Mouse (Mus musculus) limb, embryonic 14.5 days (tissue): ENCODE results near the gene Parvg. TPM values are rescaled to one million over a fixed set of nuclear protein-coding genes. Genes with fewer than 3 reads are reported as not detected.

Experiments used
- ATAC-seq: fragments of 200-750 bp; cut with Nextera tagmentation; 2 replicates; pipeline ENCODE4 v1.8.0; 2017; ENCODE audit warnings: low read depth, moderate number of reproducible peaks, moderate TSS enrichment; ENCODE audit not compliant: low FRiP score
- DNase-seq: peaks from one replicate; pipeline ENCODE4 v3.0.0-alpha.2; 2015; ENCODE audit warnings: low spot score
- H3K27ac ChIP-seq: fragments of 300-500 bp; sonication (generic); replicated peaks from 2 replicates; pipeline ENCODE4 v1.5.1; 2014; ENCODE audit warnings: low read depth, mild to moderate bottlenecking, low read length, moderate library complexity, mixed read lengths
- H3K27me3 ChIP-seq: fragments of 300-500 bp; sonication (generic); 2 replicates; pipeline ENCODE4 v1.6.1; 2014; ENCODE audit warnings: low read length, mixed read lengths; ENCODE audit not compliant: control insufficient read depth, insufficient read depth
- H3K36me3 ChIP-seq: fragments of 300-500 bp; sonication (generic); 2 replicates; pipeline ENCODE4 v1.6.1; 2014; ENCODE audit warnings: mild to moderate bottlenecking, low read length, moderate library complexity, mixed read lengths; ENCODE audit not compliant: control insufficient read depth, insufficient read depth
- H3K4me1 ChIP-seq: fragments of 300-500 bp; sonication (generic); 2 replicates; pipeline ENCODE4 v1.6.1; 2014; ENCODE audit warnings: antibody characterized with exemption, low read length, mixed read lengths; ENCODE audit not compliant: control insufficient read depth, insufficient read depth
- H3K4me2 ChIP-seq: fragments of 300-500 bp; sonication (generic); replicated peaks from 2 replicates; pipeline ENCODE4 v1.6.1; 2014; ENCODE audit warnings: low read depth, mild to moderate bottlenecking, low read length, moderate library complexity; ENCODE audit not compliant: severe bottlenecking
- H3K4me3 ChIP-seq: fragments of 300-500 bp; sonication (generic); replicated peaks from 2 replicates; pipeline ENCODE4 v1.5.1; 2014; ENCODE audit warnings: low read length
- H3K9ac ChIP-seq: fragments of 300-500 bp; sonication (generic); 2 replicates; pipeline ENCODE4 v1.6.1; 2014; ENCODE audit warnings: mild to moderate bottlenecking, low read depth, low read length, moderate library complexity; ENCODE audit not compliant: severe bottlenecking
- H3K9me3 ChIP-seq: fragments of 300-500 bp; sonication (generic); 2 replicates; pipeline ENCODE4 v1.6.1; 2016; ENCODE audit warnings: low read length; ENCODE audit not compliant: control insufficient read depth
- POLR2A ChIP-seq: fragments of 200-500 bp; IDR thresholded peaks from 2 replicates; pipeline ENCODE4 v1.8.0; 2012; ENCODE audit warnings: inconsistent platforms, mild to moderate bottlenecking, moderate library complexity, borderline replicate concordance; ENCODE audit not compliant: insufficient read depth, insufficient read length; ENCODE audit errors: extremely low read depth
- WGBS: fragments of 180-500 bp; shearing (Covaris S2); extraction: QIAGEN DNeasy Blood & Tissue Kit; methylation state at CpG from one replicate; pipeline ENCODE4 v1.1.7; 2014; 5-methylcytosine and 5-hydroxymethylcytosine counted together
- polyA plus RNA-seq, 2 experiments: library from polyadenylated mRNA; depleted of rRNA in 1 of 2; stranded (reverse) in 1 of 2; unstranded in 1 of 2; fragments of >200 nt; fragmentation: Nextera tagmentation in 1 of 2; extraction: Ambion mirVana in 1 of 2; gene quantifications; 2 replicates each; pipeline versions ENCODE4 v1.2.1 to v1.2.3; 2012 to 2014

Gene Parvg
- polyA plus RNA-seq, 2 experiments = 2.8 to 3.9 TPM

- H3K4me3 ChIP-seq = no peak overlapping the region
- no peak overlapping the region for H3K27ac ChIP-seq
- WGBS = 90% methylated on average over 5 of the region's 5 CpGs
- no peak for ATAC-seq
- no peaks in the 10 kb centered on the region for H3K9me3 ChIP-seq
- no peaks in the 10 kb centered on the region for H3K4me1 ChIP-seq
- no peak overlapping the region for H3K4me2 ChIP-seq
- DNase-seq = no peak
- H3K27me3 ChIP-seq = no peaks in the 10 kb centered on the region
- no peak for TF ChIP-seq POLR2A
- H3K9ac ChIP-seq = no peak overlapping the region
- no peaks in the 10 kb centered on the region for H3K36me3 ChIP-seq
Observed at GRCm38 (mm10) chr15:84291097-84291496, 32.7 kb upstream of the Parvg start.

DNA sequence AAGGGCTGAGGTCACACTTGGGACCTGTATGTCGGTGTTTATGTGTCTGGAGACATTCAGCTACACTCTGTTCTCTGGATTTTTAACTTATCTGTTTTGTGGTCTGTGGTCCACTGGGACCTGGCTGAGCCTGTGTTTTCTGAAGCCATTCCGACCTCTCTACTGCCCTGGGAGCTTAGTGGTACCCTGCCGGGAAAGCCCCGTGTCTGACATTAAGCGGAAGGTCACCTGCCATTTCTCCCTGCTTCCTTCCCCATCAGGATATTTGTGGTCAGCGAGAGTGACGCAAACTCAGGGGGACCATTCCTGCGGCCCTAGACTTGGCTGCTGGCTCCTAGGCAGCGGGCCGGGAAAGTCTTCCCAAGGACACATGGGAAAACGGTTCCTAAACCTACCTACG lies 30.2 kb upstream of the Parvg start:
- H3K27me3 ChIP-seq = no peaks in the 10 kb centered on the region
- no peak for DNase-seq
- no peaks in the 10 kb centered on the region for H3K4me1 ChIP-seq
- no peak overlapping the region for H3K4me2 ChIP-seq
- 81% methylated on average over 12 of the region's 12 CpGs for WGBS
- no peak for ATAC-seq
- H3K4me3 ChIP-seq = no peak overlapping the region
- H3K9ac ChIP-seq = no peak overlapping the region
- no peak for TF ChIP-seq POLR2A
- no peak overlapping the region for H3K27ac ChIP-seq
- H3K36me3 ChIP-seq = no peaks in the 10 kb centered on the region
- H3K9me3 ChIP-seq = no peaks in the 10 kb centered on the region

- no peak for DNase-seq
- Histone ChIP-seq H3K36me3 (no peaks in the 10 kb centered on the region), H3K9me3 (no peaks in the 10 kb centered on the region), H3K4me3 (no peak overlapping the region), H3K4me1 (peaks cover 5% of the 10 kb centered on the region; the same call in 1 of the 2 replicates), H3K9ac (no peak overlapping the region), H3K27ac (no peak overlapping the region), H3K4me2 (no peak overlapping the region), H3K27me3 (no peaks in the 10 kb centered on the region)
- WGBS = 88% methylated on average over 9 of the region's 9 CpGs
- TF ChIP-seq POLR2A = no peak
- no peak for ATAC-seq
Observed at GRCm38 (mm10) chr15:84294391-84294790, 29.4 kb upstream of the Parvg start.

DNA sequence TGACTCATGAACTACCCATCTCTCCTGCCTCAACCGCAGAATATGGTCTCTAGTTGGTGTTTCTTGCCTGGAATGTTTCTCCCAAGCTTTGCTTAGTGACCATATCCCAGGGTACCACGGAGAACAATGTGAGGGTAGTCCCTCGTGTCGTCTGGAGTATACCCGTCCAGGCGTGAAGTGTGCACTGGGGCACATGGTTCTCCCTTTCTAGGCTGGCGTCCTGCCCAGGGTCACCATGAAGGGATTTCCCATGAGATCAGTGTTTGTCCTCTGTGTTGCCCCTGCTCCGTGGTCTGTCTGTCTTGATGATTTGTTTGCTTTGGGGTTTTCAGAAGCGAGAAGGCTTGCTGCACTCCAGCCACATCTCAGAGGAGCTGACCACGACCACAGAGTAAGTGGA lies 28.6 kb upstream of the Parvg start:
- no peak for ATAC-seq
- DNase-seq = no peak
- no peak overlapping the region for H3K4me2 ChIP-seq
- WGBS = 92% methylated on average over 10 of the region's 10 CpGs
- H3K4me3 ChIP-seq = no peak overlapping the region
- H3K27me3 ChIP-seq = no peaks in the 10 kb centered on the region
- H3K36me3 ChIP-seq = no peaks in the 10 kb centered on the region
- H3K9ac ChIP-seq = no peak overlapping the region
- H3K9me3 ChIP-seq = no peaks in the 10 kb centered on the region
- no peak for TF ChIP-seq POLR2A
- no peak overlapping the region for H3K27ac ChIP-seq
- peaks cover 12% of the 10 kb centered on the region for H3K4me1 ChIP-seq

- H3K27ac ChIP-seq = no peak overlapping the region
- no peaks in the 10 kb centered on the region for H3K27me3 ChIP-seq
- DNase-seq (no peak), ATAC-seq (no peak)
- H3K4me1 ChIP-seq = peaks cover 28% of the 10 kb centered on the region
- no peak overlapping the region for H3K9ac ChIP-seq
- no peak for TF ChIP-seq POLR2A
- WGBS = 55% methylated on average over 8 of the region's 8 CpGs
- no peak overlapping the region for H3K4me2 ChIP-seq
- no peaks in the 10 kb centered on the region for H3K9me3 ChIP-seq
- no peaks in the 10 kb centered on the region for H3K36me3 ChIP-seq
- H3K4me3 ChIP-seq = no peak overlapping the region
Observed at GRCm38 (mm10) chr15:84297454-84297853, 26.4 kb upstream of the Parvg start.

GRCm38 (mm10) chr15:84298804-84299370 lies 24.9 kb upstream of the Parvg start:
- Histone ChIP-seq H3K4me3 (no peak overlapping the region), H3K36me3 (no peaks in the 10 kb centered on the region), H3K9me3 (no peaks in the 10 kb centered on the region), H3K27me3 (no peaks in the 10 kb centered on the region), H3K4me2 (no peak overlapping the region), H3K9ac (no peak overlapping the region), H3K27ac (no peak overlapping the region), H3K4me1 (peaks cover 39% of the 10 kb centered on the region)
- DNase-seq (no peak), ATAC-seq (no peak)
- no peak for TF ChIP-seq POLR2A
- 26% methylated on average over 13 of the region's 13 CpGs for WGBS
